Mouse (Mus musculus) liver, postnatal 0 days (tissue): ENCODE data around the gene Icosl. TPM values are rescaled to one million over a fixed set of nuclear protein-coding genes. Genes with fewer than 3 reads are reported as not detected.
"Not testable (repeated sequence)": the region's sequence is repeated elsewhere in the genome, so short reads cannot be mapped to it uniquely, and the experiment has no call there.

Experiments
- ATAC-seq: fragments of 200-750 bp; cut with Nextera tagmentation; 2 replicates; pipeline ENCODE4 v1.8.0; 2017; ENCODE audit warnings: mild to moderate bottlenecking, moderate library complexity
- DNase-seq: peaks from one replicate; pipeline ENCODE4 v3.0.0-alpha.2; 2016
- H3K27ac ChIP-seq: fragments of 300-500 bp; sonication (generic); 2 replicates; pipeline ENCODE4 v1.5.1; 2014; ENCODE audit warnings: antibody characterized with exemption, moderate library complexity, mild to moderate bottlenecking, low read depth
- H3K27me3 ChIP-seq: fragments of 300-500 bp; sonication (generic); 2 replicates; pipeline ENCODE4 v1.6.1; 2014; ENCODE audit warnings: low read length, control low read depth, mixed read lengths; ENCODE audit not compliant: insufficient read depth
- H3K36me3 ChIP-seq: fragments of 300-500 bp; sonication (generic); replicated peaks from 2 replicates; pipeline ENCODE4 v1.6.1; 2014; ENCODE audit warnings: mild to moderate bottlenecking, control low read depth, low read length, moderate library complexity, mixed read lengths; ENCODE audit not compliant: insufficient read depth
- H3K4me1 ChIP-seq: fragments of 300-500 bp; sonication (generic); 2 replicates; pipeline ENCODE4 v1.6.1; 2014; ENCODE audit warnings: antibody characterized with exemption, mild to moderate bottlenecking, control low read depth; ENCODE audit not compliant: insufficient read depth
- H3K4me2 ChIP-seq: fragments of 300-500 bp; sonication (generic); 2 replicates; pipeline ENCODE4 v1.6.1; 2014; ENCODE audit warnings: low read depth, mild to moderate bottlenecking, low read length, moderate library complexity, mixed read lengths
- H3K4me3 ChIP-seq: fragments of 300-500 bp; sonication (generic); 2 replicates; pipeline ENCODE4 v1.5.1; 2014; ENCODE audit warnings: low read depth, low read length
- H3K9ac ChIP-seq: fragments of 300-500 bp; sonication (generic); replicated peaks from 2 replicates; pipeline ENCODE4 v1.6.1; 2014; ENCODE audit warnings: mild to moderate bottlenecking, moderate library complexity
- H3K9me3 ChIP-seq: fragments of 300-500 bp; sonication (generic); 2 replicates; pipeline ENCODE4 v1.6.1; 2016; ENCODE audit warnings: mild to moderate bottlenecking, control low read depth, low read length, mixed read lengths
- CTCF ChIP-seq: sonication (generic); IDR thresholded peaks from 2 replicates; pipeline ENCODE4 v1.5.1; 2016; ENCODE audit warnings: antibody characterized with exemption, low read depth
- EP300 ChIP-seq: IDR thresholded peaks from 2 replicates; pipeline ENCODE4 v1.6.1; 2016; ENCODE audit warnings: antibody characterized with exemption, low read depth, mild to moderate bottlenecking
- WGBS: fragments of 180-500 bp; shearing (Covaris S2); extraction: QIAGEN DNeasy Blood & Tissue Kit; methylation state at CpG from one replicate; pipeline ENCODE4 v1.1.7; 2014; ENCODE audit not compliant: insufficient replicate concordance; 5-methylcytosine and 5-hydroxymethylcytosine counted together
- polyA plus RNA-seq: library from polyadenylated mRNA; unstranded; fragments of >200 nt; fragmentation: Nextera tagmentation; extraction: Ambion mirVana; gene quantifications from 2 replicates; pipeline ENCODE4 v1.2.1, GENCODE M21; 2015

Gene Icosl
- polyA plus RNA-seq = 0.86 and 1.2 TPM in 2 replicates

GRCm38 (mm10) chr10:78069101-78070011 is at the start of gene Icosl:
Gene Icosl (plus strand): TSS chr10:78069302.
- DNase-seq (peak; percentile 85), ATAC-seq (peak; percentile 94)
- TF ChIP-seq EP300 (no peak), CTCF (peak; percentile 80)
- peak within 1 kb of the TSS; percentile 57 for H3K4me3 ChIP-seq
- peaks cover 20% of the 10 kb centered on the region for H3K27me3 ChIP-seq
- peaks cover 5% of the 10 kb centered on the region; the same call in 1 of the 2 replicates for H3K36me3 ChIP-seq
- peak within 1 kb of the TSS; percentile 51 for H3K9ac ChIP-seq
- WGBS = under 1% methylated on average over 66 of the region's 66 CpGs
- peak within 1 kb of the TSS; percentile 84 for H3K4me2 ChIP-seq
- no peaks in the 10 kb centered on the region for H3K9me3 ChIP-seq
- peak within 1 kb of the TSS; percentile 35; the same call in 1 of the 2 replicates for H3K27ac ChIP-seq
- peaks cover 3% of the 10 kb centered on the region; the same call in 1 of the 2 replicates for H3K4me1 ChIP-seq

DNA sequence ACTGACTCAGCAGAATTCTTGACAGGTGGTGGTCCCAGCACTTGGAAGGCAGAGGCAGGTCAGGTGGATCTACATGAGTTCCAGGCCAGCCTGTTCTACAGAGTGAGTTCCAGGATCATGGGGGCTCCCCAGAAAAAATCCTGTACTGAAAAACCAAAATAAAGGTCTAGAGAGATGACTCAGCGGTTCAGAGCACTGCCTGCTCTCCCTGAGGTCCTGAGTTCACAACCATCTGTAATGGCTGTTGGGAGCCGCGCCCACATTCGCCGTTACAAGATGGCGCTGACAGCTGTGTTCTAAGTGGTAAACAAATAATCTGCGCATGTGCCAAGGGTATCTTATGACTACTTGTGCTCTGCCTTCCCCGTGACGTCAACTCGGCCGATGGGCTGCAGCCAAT is 49.1 kb upstream of the Icosl start:
- not testable (repeated sequence) for H3K4me2 ChIP-seq, H3K9ac ChIP-seq, H3K27ac ChIP-seq, H3K36me3 ChIP-seq, H3K9me3 ChIP-seq, H3K4me3 ChIP-seq, DNase-seq, ATAC-seq, H3K4me1 ChIP-seq, H3K27me3 ChIP-seq
- WGBS = 87% methylated on average over 6 of the region's 11 CpGs

DNA sequence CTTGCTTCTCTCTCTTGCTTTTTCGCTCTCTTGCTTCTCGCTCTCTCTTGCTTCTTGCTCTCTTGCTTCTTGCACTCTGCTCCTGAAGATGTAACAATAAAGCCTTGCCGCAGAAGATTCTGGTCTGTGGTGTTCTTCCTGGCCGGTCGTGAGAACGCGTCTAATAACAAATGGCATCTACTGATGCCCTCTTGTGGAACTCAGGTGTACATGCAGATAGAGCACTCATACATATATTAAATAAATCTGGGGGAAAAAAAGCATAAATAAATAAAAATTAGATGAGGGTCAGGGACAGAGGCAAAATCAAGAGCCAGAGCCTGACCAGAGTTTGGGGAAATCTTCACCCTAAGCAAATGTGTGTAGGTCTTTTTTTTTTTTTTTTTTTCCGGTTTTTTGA is 43.6 kb upstream of the Icosl start:
- WGBS = 50% methylated on average over 6 of the region's 8 CpGs
- H3K4me1 ChIP-seq, DNase-seq, ATAC-seq, H3K27ac ChIP-seq, H3K27me3 ChIP-seq, H3K4me3 ChIP-seq, H3K9me3 ChIP-seq, H3K9ac ChIP-seq, H3K4me2 ChIP-seq, H3K36me3 ChIP-seq: not testable (repeated sequence)
- TF ChIP-seq CTCF = peak; percentile 62

DNA sequence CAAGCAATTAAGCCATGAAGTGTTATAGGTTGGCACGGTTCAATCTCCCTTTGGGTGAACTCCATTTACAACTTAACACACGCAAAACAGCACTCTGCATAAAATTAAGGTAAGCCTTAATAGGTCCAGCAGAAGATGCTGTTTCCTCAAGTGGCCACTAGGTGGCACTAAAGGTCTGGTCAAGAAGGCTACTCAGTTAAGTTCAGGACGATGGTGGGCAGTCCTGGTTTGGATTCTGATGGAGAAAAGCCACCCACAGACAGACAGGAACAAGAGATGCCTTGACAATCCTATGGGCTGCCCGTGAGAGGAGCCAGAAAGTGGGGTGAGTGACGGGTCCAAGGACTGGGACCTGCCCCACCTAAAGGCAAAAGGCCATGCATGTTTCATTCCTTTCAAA is 41.0 kb upstream of the Icosl start:
- DNase-seq (peak; percentile 73), ATAC-seq (peak; percentile 51; the same call in 1 of the 2 replicates)
- no peak overlapping the region for H3K27ac ChIP-seq
- no peaks in the 10 kb centered on the region for H3K9me3 ChIP-seq
- H3K36me3 ChIP-seq = no peaks in the 10 kb centered on the region
- TF ChIP-seq EP300 (no peak), CTCF (peak; percentile 94)
- no peaks in the 10 kb centered on the region for H3K27me3 ChIP-seq
- no peaks in the 10 kb centered on the region for H3K4me1 ChIP-seq
- no peak overlapping the region for H3K9ac ChIP-seq
- no peak overlapping the region for H3K4me2 ChIP-seq
- 5% methylated on average over 5 of the region's 5 CpGs for WGBS
- no peak overlapping the region for H3K4me3 ChIP-seq

- no peak for TF ChIP-seq CTCF
- no peak for TF ChIP-seq EP300
- DNase-seq = no peak
- no peak overlapping the region for H3K27ac ChIP-seq
- no peaks in the 10 kb centered on the region for H3K9me3 ChIP-seq
- H3K4me3 ChIP-seq = no peak overlapping the region
- H3K27me3 ChIP-seq = no peaks in the 10 kb centered on the region
- 79% methylated on average over 1 of the region's 1 CpGs for WGBS
- no peak overlapping the region for H3K9ac ChIP-seq
- H3K36me3 ChIP-seq = no peaks in the 10 kb centered on the region
- H3K4me2 ChIP-seq = no peak overlapping the region
- no peaks in the 10 kb centered on the region for H3K4me1 ChIP-seq
- ATAC-seq = no peak
These were observed 40.0 kb upstream of the Icosl start for GRCm38 (mm10) chr10:78029080-78029479.

- H3K4me3 ChIP-seq = no peak overlapping the region
- ATAC-seq (peak; percentile 29; the same call in 1 of the 2 replicates), DNase-seq (no peak)
- H3K4me1 ChIP-seq = no peaks in the 10 kb centered on the region
- TF ChIP-seq CTCF (no peak), EP300 (no peak)
- no peak overlapping the region for H3K9ac ChIP-seq
- no peaks in the 10 kb centered on the region for H3K36me3 ChIP-seq
- H3K27me3 ChIP-seq = no peaks in the 10 kb centered on the region
- no peaks in the 10 kb centered on the region for H3K9me3 ChIP-seq
- H3K27ac ChIP-seq = no peak overlapping the region
- 46% methylated on average over 2 of the region's 2 CpGs for WGBS
- no peak overlapping the region for H3K4me2 ChIP-seq
These were observed 37.1 kb upstream of the Icosl start for GRCm38 (mm10) chr10:78031987-78032386.
